Mouse (Mus musculus) testis, postnatal 10 days (tissue): ENCODE results near the gene Cnst.

Experiments
- DNase-seq: peaks from one replicate; pipeline ENCODE4 v3.0.0; 2021; ENCODE audit warnings: low spot score

Gene Cnst

GRCm38 (mm10) chr1:179592143-179592542 is 46.0 kb downstream of the Cnst start:
- no peak for DNase-seq

DNA sequence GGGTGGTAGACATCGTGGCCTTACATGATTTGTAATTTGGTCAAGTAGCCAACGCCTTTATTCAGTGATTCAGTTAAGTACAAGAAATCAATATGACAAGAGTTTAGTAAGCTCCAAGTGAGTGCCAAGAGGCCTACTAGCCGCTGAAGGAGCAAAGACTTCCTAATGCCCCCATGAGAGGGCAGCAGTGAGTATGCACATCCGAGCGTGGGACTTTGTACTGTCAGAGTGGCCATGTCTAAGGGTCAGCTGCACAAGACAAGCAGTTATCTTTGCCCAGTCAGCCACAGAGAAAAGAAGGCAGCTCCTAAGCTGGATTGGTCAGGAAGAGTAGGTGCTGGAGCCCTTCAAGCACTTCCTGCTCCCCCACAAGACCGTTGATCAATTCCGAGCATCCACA is 46.8 kb downstream of the Cnst start:
- no peak for DNase-seq

DNA sequence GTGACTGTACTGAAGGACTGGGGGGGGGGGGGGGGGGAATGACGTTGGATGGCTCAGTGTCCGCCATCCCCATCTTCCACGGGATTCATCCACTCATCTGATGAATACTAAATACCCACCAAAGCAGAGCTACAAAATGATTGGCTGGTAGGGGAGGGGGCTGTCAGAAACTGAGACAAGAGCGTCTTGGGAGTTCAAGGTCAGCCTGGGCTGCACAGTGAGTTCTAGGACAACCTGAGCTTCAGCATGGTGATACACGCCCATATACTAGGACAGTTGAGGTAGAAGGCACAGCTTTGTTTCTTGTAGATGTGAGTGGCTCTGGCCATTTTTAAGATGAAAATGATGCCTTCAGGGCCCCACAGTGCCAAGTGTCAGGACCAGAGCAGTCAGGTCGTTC is 52.2 kb downstream of the Cnst start:
- DNase-seq: no peak

- no peak for DNase-seq
Observed at GRCm38 (mm10) chr1:179604526-179604925, 58.4 kb downstream of the Cnst start.

DNA sequence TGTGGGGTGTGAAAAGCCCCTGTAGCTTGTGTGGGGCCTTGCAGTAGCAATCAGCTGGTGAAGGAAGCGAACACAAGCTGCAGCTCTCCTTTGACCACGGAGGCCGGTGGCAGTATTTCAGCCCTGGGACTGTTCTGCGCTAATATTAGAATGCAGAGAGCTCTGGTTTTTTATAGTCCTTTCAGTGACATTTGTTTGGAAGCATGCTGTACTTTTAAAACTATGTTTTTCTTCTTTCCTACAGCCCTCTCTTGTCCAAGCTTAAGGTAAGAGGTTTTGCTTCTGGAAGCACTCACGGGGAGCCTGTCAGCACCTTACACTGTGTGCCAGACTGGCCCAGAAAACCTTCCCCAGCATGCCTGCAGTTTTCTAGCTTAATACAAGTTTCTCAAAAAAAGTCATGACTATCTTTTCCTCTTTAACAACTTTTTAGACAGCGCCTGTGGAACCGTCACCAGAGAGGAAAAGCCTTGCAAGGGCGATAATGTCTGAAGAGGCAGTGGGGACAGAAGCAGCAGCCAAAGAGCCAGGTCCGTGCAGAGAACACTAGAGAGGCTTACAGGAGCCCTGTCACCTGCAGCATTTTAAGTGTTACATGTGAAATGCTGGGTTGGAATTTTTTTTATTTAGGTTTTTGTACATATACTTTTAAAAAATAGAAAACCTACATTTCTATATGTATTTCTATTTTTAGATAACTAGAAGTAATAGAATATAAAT is 60.0 kb downstream of the Cnst start:
- no peak for DNase-seq

DNA sequence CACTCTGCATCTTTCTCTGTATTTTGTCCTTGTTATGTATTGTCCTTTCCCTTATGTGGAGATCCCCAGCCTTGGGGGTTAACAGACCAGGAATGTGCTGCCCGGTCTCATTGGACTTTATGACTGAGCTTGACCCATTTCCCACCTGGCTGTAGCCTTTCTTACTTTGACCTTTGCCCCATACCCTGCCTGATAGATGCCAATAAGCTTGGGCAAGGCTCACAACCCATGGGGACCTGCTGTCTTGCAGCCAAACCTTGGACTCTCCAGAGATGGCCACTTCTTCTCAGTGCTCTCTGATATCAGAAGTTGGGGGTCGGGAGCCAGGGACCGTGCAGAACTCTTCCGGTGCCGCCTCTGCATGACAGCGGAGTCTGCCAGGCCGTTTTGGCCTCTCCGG is 62.4 kb downstream of the Cnst start:
- no peak for DNase-seq

DNA sequence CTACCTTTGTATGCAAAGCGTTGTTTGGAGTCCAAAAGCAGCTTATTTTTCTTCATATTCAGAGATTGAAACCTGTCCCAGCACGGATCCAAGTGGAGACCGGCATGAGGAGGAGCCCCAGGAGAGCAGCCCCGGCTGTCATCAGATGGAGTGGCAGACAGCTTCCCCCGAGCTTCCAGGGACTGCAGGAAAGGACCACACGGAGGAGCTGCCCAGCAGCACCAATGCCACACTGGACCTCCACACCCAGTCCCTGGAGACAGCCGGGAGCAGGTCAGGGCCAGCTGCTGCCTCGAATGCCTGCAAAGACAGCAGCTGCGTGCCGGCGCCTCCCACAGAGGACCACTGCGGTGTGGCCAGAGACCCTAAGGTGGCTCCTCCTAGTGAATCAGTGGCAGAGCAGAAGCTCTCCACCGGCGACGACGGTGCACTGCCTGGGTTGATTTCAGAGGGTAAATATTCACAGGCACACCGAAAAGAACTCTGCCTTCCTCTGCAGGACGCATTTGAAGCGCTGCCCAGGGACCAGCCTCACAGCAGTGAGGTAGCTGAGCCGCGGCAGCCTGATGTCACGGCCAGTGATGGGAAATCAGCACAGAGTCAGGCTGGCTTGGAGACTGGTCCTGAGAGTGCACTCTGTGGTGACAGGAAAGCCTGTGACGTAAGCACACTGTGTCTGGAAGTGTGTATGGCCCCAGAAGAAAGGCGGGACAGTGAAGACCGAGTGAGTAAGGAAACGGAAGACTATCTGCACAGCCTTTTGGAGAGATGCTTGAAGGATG is 63.7 kb downstream of the Cnst start:
- peak; percentile 53 for DNase-seq

GRCm38 (mm10) chr1:179611182-179611581 is 65.0 kb downstream of the Cnst start:
- DNase-seq: no peak

DNA sequence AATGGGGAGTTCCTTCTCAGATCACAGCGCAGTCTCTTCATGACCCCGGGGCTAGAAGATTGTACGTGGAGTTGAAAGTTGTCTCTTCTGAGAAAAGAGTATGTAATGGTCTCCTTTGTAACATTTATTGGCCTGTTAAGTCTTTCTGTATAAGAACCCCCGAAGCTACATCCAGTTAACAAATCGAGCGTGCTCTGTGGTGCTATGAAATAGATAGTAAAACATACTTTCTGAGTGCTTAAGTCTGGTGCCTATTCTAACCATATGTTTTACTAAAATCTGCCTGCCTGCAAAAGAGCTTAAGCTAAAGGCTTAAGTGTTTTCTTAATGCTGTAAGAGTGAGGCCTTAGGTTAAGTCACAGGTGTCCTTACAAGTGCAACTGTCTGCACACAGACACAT is 66.2 kb downstream of the Cnst start:
- DNase-seq: no peak

GRCm38 (mm10) chr1:179612986-179613505 is 66.9 kb downstream of the Cnst start:
- no peak for DNase-seq

- DNase-seq: no peak
Observed at GRCm38 (mm10) chr1:179617426-179617825, 71.3 kb downstream of the Cnst start.

DNA sequence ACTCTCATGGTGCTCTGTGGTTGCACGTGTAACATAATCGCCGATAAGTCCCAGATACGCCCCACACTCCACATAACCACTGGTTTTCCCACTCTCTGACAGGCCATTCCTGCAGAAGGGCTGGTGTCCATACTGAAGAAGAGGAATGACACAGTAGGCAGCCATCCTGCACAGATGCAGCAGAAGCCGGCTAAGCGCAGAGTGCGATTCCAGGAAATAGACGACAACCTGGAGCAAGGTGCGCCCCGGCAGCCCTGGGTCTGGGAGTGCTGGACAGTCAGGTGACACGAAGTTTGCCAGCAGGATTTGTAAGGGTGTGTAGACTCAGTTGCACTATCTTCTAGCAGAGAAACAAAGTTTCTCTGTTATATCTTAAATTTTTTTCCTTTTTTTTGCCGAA is 76.5 kb downstream of the Cnst start:
- peak; percentile 51 for DNase-seq

GRCm38 (mm10) chr1:179623657-179624056 is 77.5 kb downstream of the Cnst start:
- peak; percentile 77 for DNase-seq

- peak; percentile 81 for DNase-seq
Observed at GRCm38 (mm10) chr1:179624354-179624753, 78.2 kb downstream of the Cnst start.

GRCm38 (mm10) chr1:179627855-179628254 is 81.7 kb downstream of the Cnst start:
- peak; percentile 10 for DNase-seq

- peak; percentile 42 for DNase-seq
Observed at GRCm38 (mm10) chr1:179628438-179629106, 82.4 kb downstream of the Cnst start.

DNA sequence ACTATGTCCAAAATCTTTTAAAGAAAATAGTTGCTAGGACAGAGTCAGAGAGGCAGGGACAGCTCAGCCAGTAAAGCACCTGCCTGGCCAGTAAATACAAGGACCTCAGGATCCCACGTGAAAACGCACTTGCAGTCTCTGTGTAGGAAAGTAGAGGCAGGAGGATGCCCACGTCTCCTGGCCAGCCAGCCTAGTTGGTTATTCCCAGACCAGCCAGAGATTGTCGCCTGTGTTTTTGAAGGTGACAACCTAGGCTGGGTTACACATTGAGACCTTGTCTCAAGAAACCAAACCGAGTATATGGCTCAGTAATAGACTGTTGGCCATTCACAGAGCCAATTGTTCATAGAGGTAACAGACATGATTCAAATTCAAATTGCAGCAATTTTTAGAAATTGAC is 83.1 kb downstream of the Cnst start:
- peak; percentile 17 for DNase-seq

GRCm38 (mm10) chr1:179632746-179633413 is 86.7 kb downstream of the Cnst start:
- DNase-seq: peak; percentile 12

DNA sequence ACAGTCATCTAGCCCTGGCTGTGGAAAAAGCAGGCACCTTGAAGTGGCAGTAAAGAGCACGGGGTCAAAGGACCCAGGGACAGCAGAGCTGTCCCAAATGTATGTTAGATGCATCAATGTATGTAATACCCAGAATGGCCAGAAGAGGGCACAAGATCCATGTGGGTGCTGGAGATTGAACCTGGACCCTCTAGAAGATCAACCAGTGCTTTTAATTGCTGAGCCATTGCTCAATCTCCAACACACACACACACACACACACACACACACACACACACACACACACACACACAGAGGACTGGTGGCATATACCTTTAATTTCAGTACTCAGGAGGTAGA is 87.2 kb downstream of the Cnst start:
- DNase-seq: peak; percentile 53

GRCm38 (mm10) chr1:179634159-179634558 is 88.0 kb downstream of the Cnst start:
- DNase-seq: peak; percentile 52

GRCm38 (mm10) chr1:179642726-179643125 is 96.6 kb downstream of the Cnst start:
- DNase-seq: peak; percentile 24

DNA sequence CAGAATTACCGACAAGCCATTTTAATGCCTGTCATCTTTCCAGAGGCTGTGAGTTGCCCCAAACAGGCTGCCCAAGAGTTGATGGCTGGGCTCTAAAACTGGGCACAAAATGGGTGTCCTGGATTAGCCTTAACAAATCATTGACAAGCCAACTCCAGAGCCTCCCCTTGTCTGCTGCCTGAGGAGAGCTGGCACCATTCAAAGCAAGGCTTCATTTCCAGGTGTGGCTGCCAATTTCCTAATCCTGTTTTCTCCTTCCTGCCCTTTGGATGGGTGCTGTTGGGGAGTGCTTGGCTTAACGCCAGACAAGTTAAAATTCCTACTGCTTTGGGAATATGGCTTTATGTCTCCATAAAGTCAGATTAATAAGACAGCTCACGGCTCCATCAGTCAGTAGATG is 98.0 kb downstream of the Cnst start:
- peak; percentile 27 for DNase-seq
